Mouse (Mus musculus) thymus, adult 18-20 months (tissue): Measurements from ENCODE around the gene Efnb2.

Experiments used
- DNase-seq, 2 experiments: peaks; one replicate each; pipeline ENCODE4 v3.0.0; 2022; ENCODE audit warnings: mixed read lengths in 2 of 2

Efnb2 gene

GRCm38 (mm10) chr8:8609791-8610190 lies 51.3 kb downstream of the Efnb2 start:
- DNase-seq: no peak

GRCm38 (mm10) chr8:8609141-8609540 lies 51.9 kb downstream of the Efnb2 start:
- DNase-seq: no peak

- DNase-seq: no peak
These were observed 55.4 kb downstream of the Efnb2 start for GRCm38 (mm10) chr8:8605621-8606020.

GRCm38 (mm10) chr8:8603875-8604274 lies 57.2 kb downstream of the Efnb2 start:
- no peak for DNase-seq

- no peak for DNase-seq
These were observed 58.2 kb downstream of the Efnb2 start for GRCm38 (mm10) chr8:8602616-8603461.

- DNase-seq: no peak
These were observed 61.1 kb downstream of the Efnb2 start for GRCm38 (mm10) chr8:8599931-8600330.

GRCm38 (mm10) chr8:8597434-8597833 lies 63.6 kb downstream of the Efnb2 start:
- DNase-seq: no peak

GRCm38 (mm10) chr8:8595831-8596611 lies 65.0 kb downstream of the Efnb2 start:
- no peak for DNase-seq

- no peak for DNase-seq
These were observed 67.2 kb downstream of the Efnb2 start for GRCm38 (mm10) chr8:8593812-8594211.

GRCm38 (mm10) chr8:8593371-8593770 lies 67.7 kb downstream of the Efnb2 start:
- no peak for DNase-seq

GRCm38 (mm10) chr8:8592331-8592730 lies 68.7 kb downstream of the Efnb2 start:
- DNase-seq: no peak

- no peak for DNase-seq
These were observed 77.1 kb downstream of the Efnb2 start for GRCm38 (mm10) chr8:8583981-8584377.

GRCm38 (mm10) chr8:8583290-8583980 lies 77.6 kb downstream of the Efnb2 start:
- DNase-seq: no peak

GRCm38 (mm10) chr8:8577770-8578303 lies 83.2 kb downstream of the Efnb2 start:
- DNase-seq: no peak

- DNase-seq: no peak
These were observed 84.2 kb downstream of the Efnb2 start for GRCm38 (mm10) chr8:8576833-8577232.

- no peak for DNase-seq
These were observed 84.8 kb downstream of the Efnb2 start for GRCm38 (mm10) chr8:8576286-8576685.

- DNase-seq: no peak
These were observed 86.2 kb downstream of the Efnb2 start for GRCm38 (mm10) chr8:8574521-8575499.

GRCm38 (mm10) chr8:8572272-8572671 lies 88.8 kb downstream of the Efnb2 start:
- DNase-seq: no peak

- no peak for DNase-seq
These were observed 89.3 kb downstream of the Efnb2 start for GRCm38 (mm10) chr8:8571625-8572215.

GRCm38 (mm10) chr8:8569280-8569679 lies 91.8 kb downstream of the Efnb2 start:
- no peak for DNase-seq

GRCm38 (mm10) chr8:8568215-8568773 lies 92.7 kb downstream of the Efnb2 start:
- DNase-seq: no peak
